Mouse (Mus musculus) forebrain, embryonic 16.5 days (tissue): Measurements from ENCODE around the gene Aff3. TPM values are rescaled to one million over a fixed set of nuclear protein-coding genes. Genes with fewer than 3 reads are reported as not detected.

Experiments
- ATAC-seq: fragments of 200-750 bp; cut with Nextera tagmentation; 2 replicates; pipeline ENCODE4 v1.8.0; 2017; ENCODE audit warnings: mild to moderate bottlenecking, moderate library complexity
- H3K27ac ChIP-seq: fragments of 300-500 bp; sonication (generic); 2 replicates; pipeline ENCODE4 v1.5.1; 2014; ENCODE audit warnings: low read length, control low read depth
- H3K27me3 ChIP-seq: fragments of 300-500 bp; sonication (generic); replicated peaks from 2 replicates; pipeline ENCODE4 v1.6.1; 2014; ENCODE audit warnings: low read length; ENCODE audit not compliant: control insufficient read depth, insufficient read depth
- H3K36me3 ChIP-seq: fragments of 300-500 bp; sonication (generic); 2 replicates; pipeline ENCODE4 v1.6.1; 2014; ENCODE audit not compliant: control insufficient read depth, insufficient read depth
- H3K4me1 ChIP-seq: fragments of 300-500 bp; sonication (generic); replicated peaks from 2 replicates; pipeline ENCODE4 v1.6.1; 2014; ENCODE audit warnings: low read length; ENCODE audit not compliant: control insufficient read depth, insufficient read depth
- H3K4me2 ChIP-seq: fragments of 300-500 bp; sonication (generic); 2 replicates; pipeline ENCODE4 v1.6.1; 2014; ENCODE audit warnings: mild to moderate bottlenecking, low read length, control low read depth
- H3K4me3 ChIP-seq: fragments of 300-500 bp; sonication (generic); replicated peaks from 2 replicates; pipeline ENCODE4 v1.5.1; 2014; ENCODE audit warnings: mild to moderate bottlenecking, low read length, control low read depth
- H3K9ac ChIP-seq: fragments of 300-500 bp; sonication (generic); replicated peaks from 2 replicates; pipeline ENCODE4 v1.6.1; 2014; ENCODE audit warnings: low read depth, low read length, control low read depth
- H3K9me3 ChIP-seq: fragments of 300-500 bp; sonication (generic); 2 replicates; pipeline ENCODE4 v1.6.1; 2016; ENCODE audit warnings: low read length; ENCODE audit not compliant: control insufficient read depth
- WGBS: fragments of 180-500 bp; shearing (Covaris S2); extraction: QIAGEN DNeasy Blood & Tissue Kit; methylation state at CpG from one replicate; pipeline ENCODE4 v1.1.7; 2014; 5-methylcytosine and 5-hydroxymethylcytosine counted together
- polyA plus RNA-seq: library from polyadenylated mRNA; unstranded; fragments of >200 nt; fragmentation: Nextera tagmentation; extraction: Ambion mirVana; gene quantifications from 2 replicates; pipeline ENCODE4 v1.2.1, GENCODE M21; 2015

The Aff3 gene
- polyA plus RNA-seq, 1 experiment from 2014 or later, result 16.9 TPM

- Histone ChIP-seq H3K4me2 (no peak overlapping the region), H3K4me3 (no peak overlapping the region), H3K27ac (no peak overlapping the region), H3K9ac (no peak overlapping the region), H3K9me3 (no peaks in the 10 kb centered on the region), H3K4me1 (peaks cover 36% of the 10 kb centered on the region), H3K36me3 (no peaks in the 10 kb centered on the region), H3K27me3 (no peaks in the 10 kb centered on the region)
- 85% methylated on average over 7 of the region's 7 CpGs for WGBS
- ATAC-seq, result no peak
These were observed 163.5 kb downstream of the Aff3 start for GRCm38 (mm10) chr1:38501231-38501630.

DNA sequence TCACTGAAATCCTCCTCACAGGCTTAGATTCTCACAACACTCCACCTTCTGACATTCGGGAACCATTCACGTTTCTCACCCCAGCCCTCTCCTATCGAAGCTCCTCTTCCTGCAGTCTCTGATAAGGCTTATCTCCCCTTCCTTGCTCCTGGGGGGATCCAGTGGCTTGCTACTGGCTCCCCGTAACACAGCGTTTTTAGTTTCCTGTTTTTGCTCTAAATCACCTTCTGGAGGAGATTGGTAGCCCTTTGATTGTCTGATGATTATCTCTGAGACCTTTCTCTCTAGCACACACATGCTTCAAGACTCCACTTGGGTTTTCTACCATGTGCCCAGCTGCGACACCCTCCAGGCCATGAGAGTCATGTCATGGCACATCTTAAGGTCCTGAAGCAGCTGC, 165.3 kb downstream of the Aff3 start:
- 88% methylated on average over 6 of the region's 6 CpGs for WGBS
- no peaks in the 10 kb centered on the region for H3K9me3 ChIP-seq
- H3K4me3 ChIP-seq, result no peak overlapping the region
- H3K36me3 ChIP-seq, result no peaks in the 10 kb centered on the region
- H3K4me1 ChIP-seq, result peaks cover 36% of the 10 kb centered on the region
- H3K27me3 ChIP-seq, result no peaks in the 10 kb centered on the region
- no peak overlapping the region for H3K9ac ChIP-seq
- H3K27ac ChIP-seq, result no peak overlapping the region
- no peak overlapping the region for H3K4me2 ChIP-seq
- ATAC-seq, result no peak

GRCm38 (mm10) chr1:38497576-38497975, 167.2 kb downstream of the Aff3 start:
- Histone ChIP-seq H3K36me3 (no peaks in the 10 kb centered on the region), H3K9me3 (no peaks in the 10 kb centered on the region), H3K9ac (no peak overlapping the region), H3K4me1 (peaks cover 23% of the 10 kb centered on the region), H3K27me3 (no peaks in the 10 kb centered on the region), H3K4me2 (no peak overlapping the region), H3K4me3 (no peak overlapping the region), H3K27ac (no peak overlapping the region)
- no peak; the same call in 1 of the 2 replicates for ATAC-seq
- WGBS, result 30% methylated on average over 6 of the region's 6 CpGs

DNA sequence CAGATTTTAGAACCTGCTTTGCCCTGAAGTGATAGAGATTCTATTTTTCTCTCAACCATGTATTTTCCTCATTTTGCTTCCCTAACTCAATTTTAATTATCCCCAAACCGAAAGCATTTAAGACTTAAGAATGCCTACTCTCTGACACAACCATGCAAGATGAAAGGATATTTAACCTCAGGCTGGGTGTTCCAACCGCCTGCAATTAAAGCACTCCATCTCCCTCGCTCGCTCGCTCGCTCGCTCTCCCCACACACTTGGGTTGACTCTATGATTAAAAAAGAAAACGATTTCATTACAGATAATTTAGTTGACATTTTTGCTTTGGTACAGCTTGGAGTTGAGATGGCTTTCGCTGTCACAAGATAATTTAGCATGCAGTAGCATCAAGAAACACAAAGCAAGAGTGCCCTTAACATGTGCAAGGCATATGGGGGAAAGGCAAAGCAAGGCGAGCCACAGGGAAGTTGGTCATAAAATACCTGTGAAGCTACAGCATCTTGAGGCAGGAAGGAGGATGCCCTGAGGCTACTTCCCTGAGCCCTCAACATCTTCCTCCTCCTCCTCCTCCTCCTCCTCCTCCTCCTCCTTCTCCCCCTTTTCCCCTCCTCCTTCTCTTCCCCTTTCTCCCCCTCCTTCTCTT, 167.7 kb downstream of the Aff3 start:
- no peaks in the 10 kb centered on the region for H3K36me3 ChIP-seq
- no peaks in the 10 kb centered on the region for H3K9me3 ChIP-seq
- no peak overlapping the region for H3K9ac ChIP-seq
- ATAC-seq, result no peak; the same call in 1 of the 2 replicates
- no peaks in the 10 kb centered on the region for H3K27me3 ChIP-seq
- peaks cover 20% of the 10 kb centered on the region for H3K4me1 ChIP-seq
- H3K4me2 ChIP-seq, result no peak overlapping the region
- WGBS, result 25% methylated on average over 10 of the region's 10 CpGs
- H3K4me3 ChIP-seq, result no peak overlapping the region
- H3K27ac ChIP-seq, result 0 out of 2 replicates have a peak overlapping the region, but pooled peaks have one; percentile 28

GRCm38 (mm10) chr1:38495284-38495683, 169.5 kb downstream of the Aff3 start:
- no peak overlapping the region for H3K9ac ChIP-seq
- WGBS, result 98% methylated on average over 2 of the region's 2 CpGs

DNA sequence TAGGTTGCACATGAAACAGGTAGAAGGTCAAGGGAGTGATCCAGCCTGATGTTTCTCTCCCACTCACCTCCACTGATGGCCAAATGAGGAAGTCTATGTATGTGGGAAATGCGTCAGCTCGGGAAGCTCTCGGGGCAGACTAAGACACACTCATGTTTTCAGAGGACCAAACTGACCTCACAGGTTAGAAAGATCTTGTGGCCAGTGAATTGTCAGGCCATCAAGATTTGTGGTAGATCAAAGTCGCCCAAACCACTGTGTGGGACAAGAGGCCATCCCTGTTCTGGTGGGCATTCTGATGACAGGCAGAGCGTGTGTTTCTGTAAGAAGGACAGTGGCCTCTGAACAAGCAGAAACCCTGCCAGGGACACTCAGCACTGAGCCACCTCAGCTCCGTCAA, 175.0 kb downstream of the Aff3 start:
- no peak overlapping the region for H3K9ac ChIP-seq
- H3K27ac ChIP-seq, result no peak overlapping the region
- 90% methylated on average over 6 of the region's 6 CpGs for WGBS
- no peaks in the 10 kb centered on the region for H3K27me3 ChIP-seq
- no peak for ATAC-seq
- no peak overlapping the region for H3K4me3 ChIP-seq
- no peaks in the 10 kb centered on the region for H3K9me3 ChIP-seq
- H3K4me2 ChIP-seq, result no peak overlapping the region
- H3K36me3 ChIP-seq, result no peaks in the 10 kb centered on the region
- H3K4me1 ChIP-seq, result peaks cover 22% of the 10 kb centered on the region

More at GRCm38 (mm10) chr1:38495284-38495683, 169.5 kb downstream of the Aff3 start:
- Histone ChIP-seq H3K9me3 (no peaks in the 10 kb centered on the region), H3K27me3 (no peaks in the 10 kb centered on the region), H3K4me2 (no peak overlapping the region), H3K4me1 (peaks cover 28% of the 10 kb centered on the region), H3K4me3 (no peak overlapping the region), H3K27ac (no peak overlapping the region), H3K36me3 (no peaks in the 10 kb centered on the region)
- no peak for ATAC-seq

DNA sequence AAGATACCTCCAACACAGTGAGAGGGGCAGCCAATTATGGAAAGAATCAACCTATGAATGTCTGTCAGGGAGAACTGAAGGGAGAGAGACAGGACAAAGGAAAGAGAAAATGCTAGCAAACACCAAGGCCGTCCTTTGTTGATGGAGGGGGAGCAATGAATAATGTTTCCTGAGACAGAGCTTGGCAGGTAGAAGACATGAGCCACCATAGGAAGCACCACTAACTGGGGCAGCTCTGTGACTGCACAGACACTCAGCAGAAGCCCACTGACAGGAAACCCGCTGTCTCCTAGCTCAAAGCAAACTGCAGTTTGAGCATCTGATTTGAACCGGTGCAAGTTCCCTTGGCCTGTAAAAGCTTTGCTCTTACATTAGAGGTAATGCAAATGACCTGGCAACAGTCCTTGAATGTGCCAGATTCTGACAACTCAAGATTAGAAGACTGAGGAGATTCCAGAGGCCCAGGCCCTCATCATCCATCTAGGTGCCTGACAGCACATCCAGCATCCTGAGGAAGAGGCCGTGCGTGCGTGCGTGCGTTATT, 176.0 kb downstream of the Aff3 start:
- Histone ChIP-seq H3K9ac (0 out of 2 replicates have a peak overlapping the region, but pooled peaks have one; percentile 13), H3K4me3 (no peak overlapping the region), H3K36me3 (no peaks in the 10 kb centered on the region), H3K9me3 (no peaks in the 10 kb centered on the region), H3K4me2 (no peak overlapping the region), H3K27ac (peak overlapping the region; percentile 72), H3K4me1 (peaks cover 22% of the 10 kb centered on the region), H3K27me3 (no peaks in the 10 kb centered on the region)
- ATAC-seq, result peak; percentile 37; the same call in 1 of the 2 replicates
- WGBS, result 36% methylated on average over 8 of the region's 8 CpGs

DNA sequence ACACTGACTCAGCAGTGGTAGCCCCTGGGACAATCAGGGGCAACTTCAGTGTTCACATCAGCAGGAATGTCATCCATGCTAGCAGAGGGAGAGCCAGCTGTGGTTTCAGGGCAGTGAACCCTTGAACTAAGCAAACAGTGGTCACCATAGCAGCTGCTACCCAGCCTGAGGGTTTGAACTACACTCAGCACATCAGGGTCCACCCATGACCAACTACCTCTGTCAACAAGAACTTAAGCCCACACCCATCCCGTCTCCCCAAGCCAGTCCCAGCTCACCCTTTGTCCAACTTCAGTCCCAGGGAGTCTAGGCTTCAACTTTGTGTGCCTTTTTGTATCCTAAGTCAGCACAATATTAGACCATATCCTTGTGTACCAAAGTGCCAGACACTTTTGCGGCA, 176.9 kb downstream of the Aff3 start:
- ATAC-seq, result no peak
- Histone ChIP-seq H3K9ac (no peak overlapping the region), H3K27me3 (no peaks in the 10 kb centered on the region), H3K4me3 (no peak overlapping the region), H3K4me1 (peaks cover 22% of the 10 kb centered on the region), H3K9me3 (no peaks in the 10 kb centered on the region), H3K27ac (no peak overlapping the region), H3K36me3 (no peaks in the 10 kb centered on the region), H3K4me2 (no peak overlapping the region)
- 97% methylated on average over 2 of the region's 2 CpGs for WGBS

GRCm38 (mm10) chr1:38483191-38483590, 181.6 kb downstream of the Aff3 start:
- no peak overlapping the region for H3K4me3 ChIP-seq
- ATAC-seq, result no peak
- no peaks in the 10 kb centered on the region for H3K27me3 ChIP-seq
- whole genome bisulfite sequencing, result 72% methylated on average over 2 of the region's 2 CpGs
- no peak overlapping the region for H3K4me2 ChIP-seq
- H3K9me3 ChIP-seq, result no peaks in the 10 kb centered on the region
- H3K4me1 ChIP-seq, result peaks cover 5% of the 10 kb centered on the region
- no peak overlapping the region for H3K27ac ChIP-seq
- H3K9ac ChIP-seq, result no peak overlapping the region
- H3K36me3 ChIP-seq, result no peaks in the 10 kb centered on the region
